Comparison of ENCODE assay signal across 25 mouse cellular contexts in genomic region chr15:84161871-84162270, GRCm38 (mm10). TPM values are rescaled to one million over a fixed set of nuclear protein-coding genes. Genes with fewer than 3 reads are reported as not detected.
"Had no signal": no experiment of that assay in that cellular context is flagged by ENCODE, and none has a peak within 500 bp of the region (broad histone marks: within the 10 kb centered on the region; RNA-seq: fewer than 3 reads in every experiment).

No protein-coding gene starts in this region.

- ATAC-seq: lung, postnatal 0 days; midbrain, embryonic 13.5 days; midbrain, embryonic 15.5 days had no signal

- DNase-seq: lung, adult 2 months; lung, postnatal 14 days; lung, postnatal 36 days; right cerebral cortex, postnatal 14 days; thymus, adult 2 months; thymus, postnatal 25 days; thymus, postnatal 4 days had no signal

- H3K4me1 ChIP-seq: midbrain, embryonic 13.5 days; stomach, embryonic 15.5 days had no signal

- H3K36me3 ChIP-seq: lung, embryonic 15.5 days; midbrain, embryonic 13.5 days; midbrain, embryonic 15.5 days; neural tube, embryonic 12.5 days; stomach, embryonic 15.5 days had no signal

- H3K9ac ChIP-seq: lung, embryonic 15.5 days; midbrain, embryonic 13.5 days; midbrain, embryonic 15.5 days; neural tube, embryonic 12.5 days; stomach, embryonic 15.5 days had no signal

- H3K27ac ChIP-seq: lung, embryonic 15.5 days; macrophage; midbrain, embryonic 13.5 days; midbrain, embryonic 15.5 days; neural tube, embryonic 12.5 days; stomach, embryonic 15.5 days; stomach, postnatal 0 days had no signal

- H3K4me2 ChIP-seq: lung, embryonic 15.5 days; midbrain, embryonic 11.5 days; midbrain, embryonic 13.5 days; midbrain, embryonic 15.5 days; neural tube, embryonic 12.5 days; stomach, embryonic 15.5 days had no signal

- H3K4me3 ChIP-seq: lung, embryonic 15.5 days; megakaryocyte, embryonic 14.5 days; midbrain, embryonic 13.5 days; midbrain, embryonic 15.5 days; neural tube, embryonic 12.5 days; stomach, embryonic 15.5 days had no signal

- H3K27me3 ChIP-seq: lung, embryonic 15.5 days; midbrain, embryonic 13.5 days; midbrain, embryonic 15.5 days; neural tube, embryonic 12.5 days; stomach, embryonic 15.5 days had no signal

- H3K9me3 ChIP-seq: lung, embryonic 15.5 days; midbrain, embryonic 13.5 days; midbrain, embryonic 15.5 days; neural tube, embryonic 12.5 days; stomach, embryonic 15.5 days had no signal

RNA-seq across cellular contexts. Expression of gene Pnpla3, which starts 5.8 kb away (rescaled TPM):
- total RNA-seq: megakaryocyte progenitor cell, adult 5-6 weeks; monocyte, adult 5-6 weeks; neutrophil, adult 5-6 weeks had no signal
- polyA plus RNA-seq: macrophage had no signal

RNA-seq across cellular contexts. Expression of gene Pnpla5, which starts 38.9 kb away (rescaled TPM):
- total RNA-seq: megakaryocyte progenitor cell, adult 5-6 weeks; midbrain, postnatal 0 days; monocyte, adult 5-6 weeks; neutrophil, adult 5-6 weeks had no signal
- polyA plus RNA-seq: lung, embryonic 15.5 days; lung, postnatal 0 days; macrophage; midbrain, embryonic 13.5 days; midbrain, embryonic 15.5 days; midbrain, postnatal 0 days; neural tube, embryonic 12.5 days; neural tube, embryonic 14.5 days; spleen, adult 2 months; stomach, embryonic 15.5 days; stomach, postnatal 0 days; testis, adult 2 months; urinary bladder, adult 2 months had no signal

RNA-seq across cellular contexts. Expression of gene Sult4a1, which starts 56.3 kb away (rescaled TPM):
- total RNA-seq: megakaryocyte progenitor cell, adult 5-6 weeks; neutrophil, adult 5-6 weeks had no signal
- polyA plus RNA-seq: macrophage had no signal
